Mouse (Mus musculus) midbrain, postnatal 0 days (tissue): Measurements from ENCODE around the gene Cngb1. TPM values are rescaled to one million over a fixed set of nuclear protein-coding genes. Genes with fewer than 3 reads are reported as not detected.

Source experiments
- ATAC-seq: fragments of 200-750 bp; cut with Nextera tagmentation; 2 replicates; pipeline ENCODE4 v1.8.0; 2017; ENCODE audit warnings: moderate number of reproducible peaks, mild to moderate bottlenecking, moderate TSS enrichment, moderate library complexity; ENCODE audit not compliant: low FRiP score
- DNase-seq: peaks from one replicate; pipeline ENCODE4 v3.0.0-alpha.2; 2015; ENCODE audit warnings: low spot score
- H3K27ac ChIP-seq: fragments of 300-500 bp; sonication (generic); 2 replicates; pipeline ENCODE4 v1.5.1; 2014; ENCODE audit warnings: low read depth, mild to moderate bottlenecking, low read length, mixed read lengths
- H3K27me3 ChIP-seq: fragments of 300-500 bp; sonication (generic); 2 replicates; pipeline ENCODE4 v1.6.1; 2014; ENCODE audit warnings: low read length, control low read depth, mixed read lengths; ENCODE audit not compliant: insufficient read depth
- H3K36me3 ChIP-seq: fragments of 300-500 bp; sonication (generic); 2 replicates; pipeline ENCODE4 v1.6.1; 2014; ENCODE audit warnings: low read length, control low read depth, mixed read lengths; ENCODE audit not compliant: insufficient read depth
- H3K4me1 ChIP-seq: fragments of 300-500 bp; sonication (generic); 2 replicates; pipeline ENCODE4 v1.6.1; 2014; ENCODE audit warnings: mild to moderate bottlenecking, control low read depth, antibody characterized with exemption, low read length, mixed read lengths; ENCODE audit not compliant: insufficient read depth
- H3K4me2 ChIP-seq: fragments of 300-500 bp; sonication (generic); 2 replicates; pipeline ENCODE4 v1.6.1; 2014; ENCODE audit warnings: low read depth, mild to moderate bottlenecking, low read length, mixed read lengths; ENCODE audit not compliant: poor library complexity, severe bottlenecking
- H3K4me3 ChIP-seq: fragments of 300-500 bp; sonication (generic); 2 replicates; pipeline ENCODE4 v1.5.1; 2014; ENCODE audit warnings: low read depth, mild to moderate bottlenecking, low read length, moderate library complexity
- H3K9ac ChIP-seq: fragments of 300-500 bp; sonication (generic); replicated peaks from 2 replicates; pipeline ENCODE4 v1.6.1; 2014; ENCODE audit warnings: mild to moderate bottlenecking, low read length, moderate library complexity, mixed read lengths; ENCODE audit not compliant: poor library complexity, severe bottlenecking
- H3K9me3 ChIP-seq: fragments of 300-500 bp; sonication (generic); 2 replicates; pipeline ENCODE4 v1.6.1; 2016; ENCODE audit warnings: low read length, control low read depth
- CTCF ChIP-seq: IDR thresholded peaks from 2 replicates; pipeline ENCODE4 v1.5.1; 2016; ENCODE audit warnings: antibody characterized with exemption, mild to moderate bottlenecking
- WGBS: fragments of 180-500 bp; shearing (Covaris S2); extraction: QIAGEN DNeasy Blood & Tissue Kit; methylation state at CpG from one replicate; pipeline ENCODE4 v1.1.7; 2014; 5-methylcytosine and 5-hydroxymethylcytosine counted together
- polyA plus RNA-seq: library from polyadenylated mRNA; unstranded; fragments of >200 nt; fragmentation: Nextera tagmentation; extraction: Ambion mirVana; gene quantifications from 2 replicates; pipeline ENCODE4 v1.2.1, GENCODE M21; 2015
- total RNA-seq: library from RNA; depleted of rRNA; stranded (reverse); fragments of >200 nt; gene quantifications from 2 replicates; pipeline ENCODE4 v1.2.3, GENCODE M21; 2014

Cngb1 gene
- total and polyA plus RNA-seq, 2 experiments from 2014 or later: 0.38 to 0.79 TPM

GRCm38 (mm10) chr8:95315350-95315749 lies 9.0 kb upstream of the Cngb1 start:
- no peaks in the 10 kb centered on the region for H3K9me3 ChIP-seq
- no peak for TF ChIP-seq CTCF
- 89% methylated on average over 1 of the region's 1 CpGs for WGBS
- no peaks in the 10 kb centered on the region for H3K27me3 ChIP-seq
- no peak overlapping the region for H3K27ac ChIP-seq
- H3K36me3 ChIP-seq: no peaks in the 10 kb centered on the region
- H3K4me1 ChIP-seq: no peaks in the 10 kb centered on the region; the same call in 1 of the 2 replicates
- DNase-seq (no peak), ATAC-seq (no peak)
- H3K9ac ChIP-seq: no peak overlapping the region
- H3K4me3 ChIP-seq: no peak overlapping the region
- H3K4me2 ChIP-seq: no peak overlapping the region

GRCm38 (mm10) chr8:95314707-95315106 lies 8.3 kb upstream of the Cngb1 start:
- ATAC-seq (no peak), DNase-seq (no peak)
- Histone ChIP-seq H3K36me3 (no peaks in the 10 kb centered on the region), H3K4me2 (no peak overlapping the region), H3K4me1 (no peaks in the 10 kb centered on the region; the same call in 1 of the 2 replicates), H3K27me3 (no peaks in the 10 kb centered on the region), H3K9me3 (no peaks in the 10 kb centered on the region), H3K4me3 (no peak overlapping the region), H3K27ac (no peak overlapping the region), H3K9ac (no peak overlapping the region)
- 93% methylated on average over 2 of the region's 2 CpGs for WGBS
- no peak for TF ChIP-seq CTCF

GRCm38 (mm10) chr8:95313857-95314256 lies 7.5 kb upstream of the Cngb1 start:
- no peak overlapping the region for H3K4me2 ChIP-seq
- H3K9me3 ChIP-seq: no peaks in the 10 kb centered on the region
- 90% methylated on average over 6 of the region's 6 CpGs for WGBS
- H3K4me3 ChIP-seq: no peak overlapping the region
- ATAC-seq (no peak), DNase-seq (no peak)
- H3K27me3 ChIP-seq: no peaks in the 10 kb centered on the region
- TF ChIP-seq CTCF: no peak
- H3K27ac ChIP-seq: no peak overlapping the region
- H3K4me1 ChIP-seq: no peaks in the 10 kb centered on the region; the same call in 1 of the 2 replicates
- no peak overlapping the region for H3K9ac ChIP-seq
- H3K36me3 ChIP-seq: no peaks in the 10 kb centered on the region

DNA sequence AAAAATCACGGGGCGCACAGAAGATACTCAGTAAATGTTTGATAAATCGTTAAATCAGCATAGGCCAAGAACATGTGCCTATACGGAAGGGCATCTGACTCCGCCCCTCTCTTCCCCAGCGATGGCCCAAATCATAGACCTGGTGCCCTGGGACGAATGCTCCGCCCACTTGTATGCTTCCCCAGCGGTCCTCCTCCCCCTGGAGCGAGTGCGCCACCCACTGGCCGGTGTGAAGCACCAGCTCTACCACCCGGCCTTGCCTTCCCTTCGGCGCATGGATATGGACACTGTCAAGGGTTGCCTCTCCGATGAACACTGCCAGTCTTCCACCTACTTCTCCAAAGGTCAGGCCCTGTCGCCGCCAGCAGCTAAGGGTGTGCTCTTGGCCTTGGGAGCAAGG lies 6.5 kb upstream of the Cngb1 start:
- H3K4me1 ChIP-seq: no peaks in the 10 kb centered on the region; the same call in 1 of the 2 replicates

GRCm38 (mm10) chr8:95310342-95310970 lies 4.1 kb upstream of the Cngb1 start, which contains the start of gene Tepp:
TSS of gene Tepp (plus strand) at chr8:95310566.
- H3K4me1 ChIP-seq: no peaks in the 10 kb centered on the region; the same call in 1 of the 2 replicates
- H3K9me3 ChIP-seq: no peaks in the 10 kb centered on the region
- TF ChIP-seq CTCF: no peak
- H3K36me3 ChIP-seq: no peaks in the 10 kb centered on the region
- 25% methylated on average over 6 of the region's 6 CpGs for WGBS
- no peak within 1 kb of the TSS for H3K27ac ChIP-seq
- no peak for DNase-seq
- H3K27me3 ChIP-seq: no peaks in the 10 kb centered on the region
- ATAC-seq: no peak
- H3K4me3 ChIP-seq: no peak within 1 kb of the TSS
- no peak within 1 kb of the TSS for H3K9ac ChIP-seq
- no peak within 1 kb of the TSS for H3K4me2 ChIP-seq

More for the DNA sequence above, 6.5 kb upstream of the Cngb1 start:
- DNase-seq (no peak), ATAC-seq (no peak)
- H3K27ac ChIP-seq: no peak overlapping the region
- H3K9me3 ChIP-seq: no peaks in the 10 kb centered on the region
- no peaks in the 10 kb centered on the region for H3K36me3 ChIP-seq
- no peak overlapping the region for H3K4me2 ChIP-seq
- peak; percentile 42 for TF ChIP-seq CTCF
- H3K4me3 ChIP-seq: no peak overlapping the region
- WGBS: 72% methylated on average over 18 of the region's 18 CpGs
- no peak overlapping the region for H3K9ac ChIP-seq
- H3K27me3 ChIP-seq: no peaks in the 10 kb centered on the region

DNA sequence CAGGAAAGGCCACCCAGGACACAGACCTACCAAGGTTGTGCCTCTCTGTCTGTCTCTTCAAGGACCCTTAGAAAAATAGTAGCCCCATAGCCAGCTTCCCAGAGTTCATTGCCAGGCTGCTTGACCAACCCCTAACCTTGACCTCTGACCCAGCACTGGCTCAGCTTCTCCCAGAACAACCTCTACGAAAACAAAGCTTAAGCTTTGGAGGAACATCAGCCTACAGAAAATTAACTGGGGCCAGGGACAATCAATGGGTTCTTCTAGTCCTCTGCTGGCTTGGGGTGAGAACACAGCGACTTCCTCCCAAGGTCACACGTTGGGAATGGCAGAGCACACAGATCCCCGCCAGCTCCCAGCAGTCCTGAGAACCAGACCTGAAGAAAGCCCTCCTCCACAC lies 859 bp downstream of the Cngb1 start:
- TF ChIP-seq CTCF: no peak

More for the DNA sequence above, 859 bp downstream of the Cngb1 start:
- Histone ChIP-seq H3K27me3 (no peaks in the 10 kb centered on the region), H3K4me1 (no peaks in the 10 kb centered on the region; the same call in 1 of the 2 replicates), H3K27ac (no peak overlapping the region), H3K4me3 (no peak overlapping the region), H3K36me3 (no peaks in the 10 kb centered on the region), H3K9ac (no peak overlapping the region), H3K9me3 (no peaks in the 10 kb centered on the region), H3K4me2 (no peak overlapping the region)
- DNase-seq (no peak), ATAC-seq (no peak)
- 77% methylated on average over 4 of the region's 4 CpGs for WGBS
